Mouse (Mus musculus): ENCODE data around the gene Uaca. TPM values are rescaled to one million over a fixed set of nuclear protein-coding genes. Genes with fewer than 3 reads are reported as not detected.

Gene Uaca
- 10 to 100 TPM in 1 of 26 experiments, 1 to 10 TPM in 20, under 1 TPM in 5; 0.66 to 10.8 (median 3.5) TPM for total RNA-seq (2018; cell fraction: chromatin; rRNA removed)
- 1 to 10 TPM; 1.4 to 5.3 (median 3.6) TPM for total RNA-seq (2018; cell fraction: cytosol; rRNA removed)
- 1 to 10 TPM; 1.8 to 6.2 (median 3.4) TPM for total RNA-seq (2018; cell fraction: nucleus; rRNA removed)
- polyA plus RNA-seq (2018) = 4.3 to 8.5 TPM (median 6.8 TPM) in 3 replicates

DNA sequence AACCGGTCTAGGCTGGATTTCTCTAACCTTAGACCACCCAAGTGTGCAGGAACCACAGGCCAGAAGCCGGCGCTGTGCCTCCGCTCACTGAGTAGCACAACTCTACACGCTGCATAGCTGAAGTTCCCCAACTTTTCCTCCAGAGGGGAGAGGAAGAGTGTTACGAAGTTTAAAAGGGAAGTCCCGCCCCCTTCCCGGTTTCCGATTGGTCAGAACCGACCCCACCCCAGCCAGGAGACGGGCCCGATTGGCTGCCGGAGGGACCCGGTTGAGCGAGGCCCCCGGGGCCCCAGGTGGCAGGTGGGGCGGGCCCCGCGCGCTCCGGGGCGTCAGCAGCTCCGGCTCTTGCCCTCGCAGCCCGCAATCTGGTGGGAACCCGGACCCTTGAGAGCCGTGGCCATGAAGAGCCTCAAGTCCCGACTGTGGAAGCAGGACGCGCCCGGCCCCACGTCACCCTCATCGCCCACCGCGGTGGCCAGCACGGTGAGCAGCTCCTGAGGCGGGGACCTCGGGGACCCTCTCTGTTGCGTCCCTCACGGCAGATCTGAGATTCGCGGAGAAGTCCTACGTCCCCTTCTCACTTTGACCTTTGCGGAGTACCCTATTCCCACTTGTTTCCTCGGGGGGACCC lies at the start of gene Uaca:
Uaca (plus strand) TSS at position 333 of the 631 bp plus-strand sequence.
- Histone ChIP-seq H3K4me3 (ENCODE audit: inconsistent target) (peak within 1 kb of the TSS; percentile 46), H3K36me3 (ENCODE audit: inconsistent target) (no peaks in the 10 kb centered on the region), H3K27ac (no peak within 1 kb of the TSS), H3K79me2 (ENCODE audit: inconsistent target) (no peaks in the 10 kb centered on the region)
- WGBS (ENCODE audit: missing documents) = 2% methylated on average over 40 of the region's 45 CpGs

DNA sequence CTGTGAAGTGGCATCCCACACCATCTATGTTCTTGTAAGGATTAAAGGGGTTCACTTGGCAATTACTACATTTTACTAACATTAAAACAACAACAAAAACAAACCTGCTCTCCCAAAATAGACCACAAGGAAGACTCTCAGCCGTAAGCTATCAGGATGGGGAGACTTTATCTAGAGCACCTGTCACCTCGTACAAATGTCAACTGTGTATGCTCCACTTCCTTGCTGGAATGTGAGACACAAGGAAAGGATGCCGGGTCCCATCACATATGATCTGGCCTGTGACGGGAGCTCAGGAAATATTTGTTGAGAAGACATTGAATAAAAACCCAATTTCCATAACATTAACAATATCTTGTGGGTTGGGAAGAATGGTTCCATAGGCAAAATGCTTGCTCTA lies 49.4 kb upstream of the Uaca start:
- Histone ChIP-seq H3K79me2 (ENCODE audit: inconsistent target) (no peaks in the 10 kb centered on the region), H3K27ac (no peak overlapping the region), H3K36me3 (ENCODE audit: inconsistent target) (no peaks in the 10 kb centered on the region), H3K4me3 (ENCODE audit: inconsistent target) (no peak overlapping the region)
- WGBS (ENCODE audit: missing documents) = 80% methylated on average over 4 of the region's 4 CpGs

DNA sequence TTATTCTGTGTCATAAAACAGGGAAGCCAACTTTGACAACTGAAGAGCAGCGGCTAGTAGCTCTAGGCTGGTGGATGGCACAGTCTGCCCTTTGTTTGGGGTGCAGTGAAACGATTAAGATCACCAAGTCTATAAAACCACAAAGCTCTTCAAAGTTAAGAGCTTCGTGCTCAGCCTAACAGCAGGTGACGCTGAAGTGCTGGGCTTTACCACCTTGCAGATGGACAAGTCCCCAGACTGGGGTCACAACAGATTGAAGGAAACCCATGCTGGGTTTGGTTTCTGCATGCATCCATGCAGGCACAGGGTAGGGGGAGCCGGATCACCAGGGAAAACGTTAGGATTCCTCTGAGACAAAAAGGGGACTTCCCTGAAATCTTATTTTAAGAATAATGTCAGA lies 47.8 kb upstream of the Uaca start:
- Histone ChIP-seq H3K4me3 (ENCODE audit: inconsistent target) (no peak overlapping the region), H3K36me3 (ENCODE audit: inconsistent target) (no peaks in the 10 kb centered on the region), H3K27ac (no peak overlapping the region), H3K79me2 (ENCODE audit: inconsistent target) (no peaks in the 10 kb centered on the region)
- WGBS (ENCODE audit: missing documents) = 75% methylated on average over 6 of the region's 6 CpGs

DNA sequence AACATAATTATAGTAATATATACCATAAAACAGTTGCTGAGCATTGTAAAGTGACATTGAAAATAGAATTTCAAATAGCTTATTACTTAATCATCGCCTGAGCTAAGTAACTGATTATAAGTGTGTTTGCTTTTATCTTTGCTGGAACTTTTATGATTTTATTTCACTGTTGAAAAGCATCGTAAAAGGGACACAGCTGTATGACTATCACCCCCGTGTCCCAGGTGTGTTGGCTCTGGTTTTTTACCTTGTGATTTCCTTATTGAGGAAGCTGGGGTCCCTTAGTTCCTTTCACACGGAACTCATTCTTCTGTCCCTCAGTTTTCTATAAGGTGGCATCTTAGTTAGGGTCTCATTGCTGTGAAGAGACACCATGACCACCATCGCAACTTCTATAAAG lies 46.7 kb upstream of the Uaca start:
- 81% methylated on average over 5 of the region's 5 CpGs for WGBS (ENCODE audit: missing documents)
- Histone ChIP-seq H3K4me3 (ENCODE audit: inconsistent target) (no peak overlapping the region), H3K27ac (no peak overlapping the region), H3K79me2 (ENCODE audit: inconsistent target) (no peaks in the 10 kb centered on the region), H3K36me3 (ENCODE audit: inconsistent target) (no peaks in the 10 kb centered on the region)

DNA sequence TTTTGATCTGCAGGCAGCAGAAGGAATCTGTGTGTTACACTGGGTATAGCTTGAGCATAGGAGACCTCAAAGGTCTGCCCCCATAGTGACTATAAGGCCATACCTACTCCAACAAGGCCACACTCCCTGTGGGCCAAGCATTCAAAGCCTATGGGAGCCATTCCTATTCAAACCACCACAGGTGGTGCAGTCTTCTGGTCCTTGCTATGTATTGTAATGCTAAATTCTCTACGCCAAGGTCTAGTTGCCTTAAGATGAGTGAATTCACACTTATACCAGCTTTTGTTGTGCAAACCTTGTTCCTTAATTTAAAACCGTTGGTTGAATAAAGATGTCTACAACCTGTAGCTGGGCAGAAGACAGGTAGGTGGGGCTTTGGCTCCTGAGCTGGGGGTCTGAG lies 46.2 kb upstream of the Uaca start:
- 90% methylated on average over 2 of the region's 2 CpGs for WGBS (ENCODE audit: missing documents)

DNA sequence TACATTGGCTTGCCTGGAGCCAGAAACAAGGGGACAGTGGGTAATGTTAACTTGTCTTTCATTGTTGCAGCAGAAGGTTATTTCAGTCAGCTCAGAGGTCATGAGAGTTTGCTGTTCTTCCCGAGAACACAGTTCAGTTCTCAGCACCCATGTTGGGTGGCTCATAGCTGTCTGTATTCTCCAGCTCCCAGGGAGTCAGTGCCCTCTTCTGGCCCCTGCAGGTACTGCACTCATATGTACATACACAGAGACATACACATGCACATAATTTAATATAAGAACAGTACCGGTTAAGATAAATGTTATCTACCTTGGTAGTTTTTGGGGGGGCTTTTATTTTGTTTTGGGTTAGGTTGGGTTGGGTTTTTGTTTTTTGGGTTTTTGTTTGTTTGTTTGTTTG lies 45.2 kb upstream of the Uaca start:
- no peaks in the 10 kb centered on the region for H3K79me2 ChIP-seq (ENCODE audit: inconsistent target)
- no peak overlapping the region for H3K4me3 ChIP-seq (ENCODE audit: inconsistent target)
- WGBS (ENCODE audit: missing documents) = 94% methylated on average over 2 of the region's 2 CpGs
- no peaks in the 10 kb centered on the region for H3K36me3 ChIP-seq (ENCODE audit: inconsistent target)
- no peak overlapping the region for H3K27ac ChIP-seq

More for the DNA sequence above, 46.2 kb upstream of the Uaca start:
- Histone ChIP-seq H3K79me2 (ENCODE audit: inconsistent target) (no peaks in the 10 kb centered on the region), H3K36me3 (ENCODE audit: inconsistent target) (no peaks in the 10 kb centered on the region), H3K27ac (no peak overlapping the region), H3K4me3 (ENCODE audit: inconsistent target) (no peak overlapping the region)

DNA sequence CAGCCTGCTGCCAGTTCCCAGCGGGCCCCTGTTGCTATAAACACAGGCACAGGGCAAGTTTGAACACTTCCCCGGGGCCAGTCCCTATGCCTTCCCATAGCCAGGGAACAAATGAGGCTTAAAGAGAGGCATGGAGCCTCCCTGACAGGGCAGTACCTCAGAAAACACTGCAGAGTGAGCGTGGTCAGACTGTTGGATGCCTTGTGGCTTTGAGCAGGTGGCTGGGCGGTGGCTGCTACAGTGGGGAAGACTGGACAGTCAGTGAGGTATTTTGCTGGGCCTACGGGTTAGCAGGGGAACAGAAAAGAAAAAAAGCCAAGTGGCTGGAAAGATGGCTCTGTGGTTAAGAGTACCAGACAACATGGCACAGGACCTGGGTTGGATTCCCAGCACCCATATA lies 43.2 kb upstream of the Uaca start:
- Histone ChIP-seq H3K36me3 (ENCODE audit: inconsistent target) (no peaks in the 10 kb centered on the region), H3K79me2 (ENCODE audit: inconsistent target) (no peaks in the 10 kb centered on the region)
- 82% methylated on average over 5 of the region's 5 CpGs for WGBS (ENCODE audit: missing documents)

DNA sequence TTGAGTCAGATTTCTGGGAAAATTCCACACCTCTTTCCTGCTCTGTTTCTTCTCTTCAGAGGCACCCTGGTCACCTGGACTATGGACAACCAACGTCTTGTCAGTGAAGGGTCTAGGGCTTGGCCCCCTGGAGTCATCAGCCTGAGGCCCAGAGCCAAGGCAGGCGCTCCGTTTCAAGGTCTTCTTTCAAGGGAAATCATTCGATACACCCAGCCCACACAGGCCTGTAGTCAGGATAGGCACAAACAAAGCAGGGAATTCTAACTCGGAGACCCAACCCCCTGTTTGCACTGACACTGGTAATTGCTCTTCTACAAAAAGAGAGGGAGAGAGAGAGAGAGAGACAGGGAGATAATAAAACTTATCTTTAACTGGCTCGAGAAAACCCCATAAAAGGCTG lies 42.4 kb upstream of the Uaca start:
- WGBS (ENCODE audit: missing documents) = 94% methylated on average over 6 of the region's 6 CpGs
- H3K4me3 ChIP-seq (ENCODE audit: inconsistent target) = no peak overlapping the region
- no peak overlapping the region for H3K27ac ChIP-seq
- H3K79me2 ChIP-seq (ENCODE audit: inconsistent target) = no peaks in the 10 kb centered on the region
- H3K36me3 ChIP-seq (ENCODE audit: inconsistent target) = no peaks in the 10 kb centered on the region

More for the DNA sequence above, 43.2 kb upstream of the Uaca start:
- Histone ChIP-seq H3K27ac (no peak overlapping the region), H3K4me3 (ENCODE audit: inconsistent target) (no peak overlapping the region)

DNA sequence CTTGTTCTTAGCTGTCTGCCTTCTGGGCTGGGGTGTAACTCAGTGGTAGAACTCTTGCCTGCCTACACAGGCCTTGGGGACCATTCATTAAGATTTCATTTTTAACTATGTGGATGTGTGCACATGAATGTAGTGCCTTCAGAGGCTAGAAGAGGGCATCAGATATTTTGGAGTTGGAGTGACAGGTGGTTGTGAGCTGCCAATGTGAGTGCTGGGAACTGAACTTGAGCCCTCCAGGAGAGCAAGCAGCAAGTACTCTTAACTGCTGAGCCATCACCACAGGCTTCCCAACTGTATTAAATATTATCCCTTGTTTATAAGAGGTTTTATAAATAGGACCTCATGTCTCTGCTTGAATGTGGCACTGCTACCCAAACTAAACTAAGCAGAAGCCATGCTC lies 41.7 kb upstream of the Uaca start:
- no peak overlapping the region for H3K27ac ChIP-seq
- no peak overlapping the region for H3K4me3 ChIP-seq (ENCODE audit: inconsistent target)
- H3K79me2 ChIP-seq (ENCODE audit: inconsistent target) = no peaks in the 10 kb centered on the region
- H3K36me3 ChIP-seq (ENCODE audit: inconsistent target) = no peaks in the 10 kb centered on the region

DNA sequence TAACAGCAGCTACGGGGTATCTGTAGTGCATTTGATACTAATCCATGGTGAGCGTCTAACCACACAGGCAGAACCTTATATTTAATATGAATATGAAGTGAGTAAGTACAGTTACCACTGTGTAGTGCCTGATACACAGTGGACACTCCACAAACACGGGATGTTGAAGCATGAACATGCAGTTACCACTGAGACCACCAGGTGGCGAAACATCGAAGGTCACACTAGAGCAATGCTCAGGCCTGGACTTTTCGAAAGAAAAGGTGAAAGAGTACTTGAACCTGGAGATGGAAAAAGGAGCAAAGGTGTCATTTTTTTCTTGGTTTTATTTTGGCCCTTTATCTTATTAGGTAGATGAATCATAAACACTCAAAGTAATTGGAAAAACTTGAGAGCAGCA lies 38.1 kb upstream of the Uaca start:
- H3K79me2 ChIP-seq (ENCODE audit: inconsistent target) = no peaks in the 10 kb centered on the region
- H3K27ac ChIP-seq = no peak overlapping the region
- no peak overlapping the region for H3K4me3 ChIP-seq (ENCODE audit: inconsistent target)
- WGBS (ENCODE audit: missing documents) = 40% methylated on average over 6 of the region's 6 CpGs
- H3K36me3 ChIP-seq (ENCODE audit: inconsistent target) = no peaks in the 10 kb centered on the region

DNA sequence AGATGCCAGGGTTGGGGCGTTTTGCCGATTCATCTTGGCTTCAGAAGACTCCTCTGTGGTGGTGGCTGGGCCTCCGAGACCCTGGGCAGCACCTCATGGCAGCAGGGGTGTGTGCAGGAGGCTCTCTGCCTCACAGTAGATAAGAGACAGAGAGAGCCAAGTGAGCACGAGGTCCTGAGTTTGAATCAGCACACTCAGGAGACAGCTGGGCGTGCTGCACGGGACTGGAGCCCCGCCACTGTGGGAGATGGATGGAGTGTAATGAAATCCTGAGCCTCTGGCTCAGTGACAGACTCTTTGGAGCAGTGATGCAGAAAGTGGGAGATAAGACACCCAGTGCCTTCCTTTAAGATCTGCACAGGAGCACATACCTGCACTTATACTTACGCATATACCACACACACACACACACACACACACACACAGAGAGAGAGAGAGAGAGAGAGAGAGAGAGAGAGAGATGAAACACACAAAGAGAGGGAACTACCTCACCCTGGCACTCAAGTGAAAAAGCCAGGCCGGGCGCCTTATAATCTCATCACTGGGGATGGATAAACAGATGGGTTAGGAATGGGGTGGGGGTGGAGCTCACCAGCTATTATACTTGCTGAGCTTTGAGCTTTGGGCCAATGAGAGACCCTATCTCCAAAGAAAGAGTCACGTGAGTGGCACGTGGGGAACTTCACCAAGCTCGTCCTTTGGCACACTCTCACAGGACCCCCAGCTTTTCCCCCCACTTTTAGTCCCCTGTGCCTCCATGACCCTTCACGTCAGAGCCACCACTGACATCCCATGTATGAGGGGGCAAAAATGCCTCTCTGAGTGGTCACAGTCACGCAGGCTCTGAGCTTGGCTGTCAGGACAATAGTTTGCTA lies 37.2 kb upstream of the Uaca start:
- Histone ChIP-seq H3K36me3 (ENCODE audit: inconsistent target) (no peaks in the 10 kb centered on the region), H3K79me2 (ENCODE audit: inconsistent target) (no peaks in the 10 kb centered on the region), H3K27ac (no peak overlapping the region), H3K4me3 (ENCODE audit: inconsistent target) (no peak overlapping the region)
- WGBS (ENCODE audit: missing documents) = 85% methylated on average over 14 of the region's 15 CpGs

DNA sequence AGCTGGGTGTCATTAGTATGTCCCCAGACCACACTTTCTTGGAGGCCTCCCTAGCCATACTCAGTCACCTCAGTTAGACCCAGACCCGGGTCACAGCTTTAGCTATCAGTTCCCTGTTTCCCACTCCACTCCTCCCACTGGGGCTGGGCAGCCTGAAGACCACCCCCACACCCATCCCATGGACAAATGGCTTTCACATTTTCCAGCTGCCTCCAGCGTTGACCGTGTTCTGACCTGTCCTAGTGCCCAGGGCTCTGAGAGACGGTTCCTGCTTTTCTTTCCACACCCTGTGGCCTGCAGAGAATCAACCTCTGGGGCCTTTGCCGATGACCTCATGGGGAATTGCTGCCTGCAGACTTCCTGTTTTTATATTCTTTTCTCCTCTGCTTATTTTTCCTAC lies 36.5 kb upstream of the Uaca start:
- Histone ChIP-seq H3K27ac (no peak overlapping the region), H3K4me3 (ENCODE audit: inconsistent target) (no peak overlapping the region), H3K36me3 (ENCODE audit: inconsistent target) (no peaks in the 10 kb centered on the region), H3K79me2 (ENCODE audit: inconsistent target) (no peaks in the 10 kb centered on the region)
- WGBS (ENCODE audit: missing documents) = 11% methylated on average over 5 of the region's 5 CpGs

DNA sequence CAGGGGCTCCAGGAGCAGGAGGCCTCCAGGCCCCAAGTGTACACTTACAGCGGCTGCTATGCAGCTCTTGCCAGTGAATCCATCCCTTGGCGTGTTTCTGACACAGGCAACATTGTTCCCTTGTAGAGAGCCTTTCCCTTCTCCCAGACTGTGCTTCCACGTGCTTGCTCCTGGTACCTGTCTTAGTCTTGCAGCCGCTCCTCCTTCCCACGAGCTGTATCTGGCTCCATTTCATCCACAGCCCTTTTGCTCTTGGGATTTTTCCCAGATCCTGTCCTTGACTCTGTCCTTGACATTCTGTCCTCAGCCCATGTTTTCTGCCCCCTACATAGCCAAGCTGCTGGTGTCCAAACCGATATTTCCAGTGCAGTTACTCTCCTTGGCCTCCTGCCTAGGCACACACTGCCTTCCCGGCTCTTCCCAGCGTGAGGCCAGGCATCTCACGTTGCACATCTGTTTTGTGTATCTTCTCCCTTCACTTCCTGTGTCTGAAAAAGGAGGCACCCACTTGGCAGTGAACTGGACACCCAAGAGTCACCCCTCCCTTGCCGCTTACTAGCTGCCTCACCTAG lies 34.8 kb upstream of the Uaca start:
- Histone ChIP-seq H3K27ac (no peak overlapping the region), H3K36me3 (ENCODE audit: inconsistent target) (no peaks in the 10 kb centered on the region), H3K4me3 (ENCODE audit: inconsistent target) (no peak overlapping the region), H3K79me2 (ENCODE audit: inconsistent target) (no peaks in the 10 kb centered on the region)
- 92% methylated on average over 9 of the region's 10 CpGs for WGBS (ENCODE audit: missing documents)

DNA sequence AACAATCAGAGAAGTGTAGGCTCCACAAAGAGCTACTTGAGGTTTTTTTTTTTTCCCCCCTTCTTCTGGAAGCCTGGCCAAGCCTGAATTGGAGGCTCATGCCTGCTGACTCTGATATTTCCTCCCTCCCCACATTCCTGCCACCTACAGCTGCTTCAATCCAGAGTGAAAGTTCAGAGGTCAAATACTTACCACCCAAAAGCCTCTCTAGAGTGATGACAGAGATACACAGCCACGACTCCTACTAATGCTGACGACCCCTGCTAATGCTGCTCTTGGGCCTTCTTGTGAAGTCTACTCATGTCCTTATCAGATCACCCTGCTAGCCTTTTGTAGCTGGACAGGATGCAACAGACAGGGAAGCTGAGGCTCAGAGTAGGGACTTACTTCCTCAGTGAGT lies 29.2 kb upstream of the Uaca start:
- H3K27ac ChIP-seq = no peak overlapping the region
- WGBS (ENCODE audit: missing documents) = 73% methylated on average over 2 of the region's 2 CpGs
- no peak overlapping the region for H3K4me3 ChIP-seq (ENCODE audit: inconsistent target)
- H3K36me3 ChIP-seq (ENCODE audit: inconsistent target) = no peaks in the 10 kb centered on the region
- H3K79me2 ChIP-seq (ENCODE audit: inconsistent target) = no peaks in the 10 kb centered on the region

DNA sequence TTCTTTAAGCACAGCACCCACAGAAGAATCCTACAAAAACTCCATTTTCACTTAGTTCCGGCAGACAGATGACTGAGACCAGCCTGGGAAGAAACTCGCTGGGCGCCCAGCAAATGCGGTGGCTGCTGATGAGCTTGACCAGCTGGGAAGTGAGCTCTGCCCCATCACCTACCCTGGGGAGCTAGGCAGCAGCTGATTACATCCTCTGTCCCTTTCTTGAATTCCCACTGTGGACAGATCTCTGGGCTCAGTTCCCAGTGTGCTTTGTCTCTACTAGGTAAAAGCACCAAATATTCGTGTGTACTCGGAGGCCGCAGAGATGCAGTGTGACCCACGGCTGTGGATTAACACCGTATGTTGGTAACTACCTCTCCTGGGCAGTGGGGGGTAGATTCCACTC lies 25.9 kb upstream of the Uaca start:
- H3K36me3 ChIP-seq (ENCODE audit: inconsistent target) = no peaks in the 10 kb centered on the region
- no peaks in the 10 kb centered on the region for H3K79me2 ChIP-seq (ENCODE audit: inconsistent target)
- WGBS (ENCODE audit: missing documents) = 98% methylated on average over 9 of the region's 9 CpGs
- no peak overlapping the region for H3K27ac ChIP-seq
- H3K4me3 ChIP-seq (ENCODE audit: inconsistent target) = no peak overlapping the region

Data from macrophage (primary cell).